Mouse (Mus musculus): ENCODE results near the gene Mpnd. TPM values are rescaled to one million over a fixed set of nuclear protein-coding genes. Genes with fewer than 3 reads are reported as not detected.

Gene Mpnd
- total RNA-seq, 2 experiments from 2014 or later: 111 to 115 TPM

GRCm38 (mm10) chr17:55971453-55971852 is 34.1 kb upstream of the Mpnd start:
- DNase-seq (ENCODE audit: extremely low spot score in 1 of 2, low spot score in 2 of 2): peak in 1 of 2 experiments; percentile 44
- intact Hi-C loops (cut with DNase I): no loop called here

- intact Hi-C loops (cut with DNase I): loop anchor here (5.0 kb wide), 1 partner anchor 36 kb away; no protein-coding TSS in a partner anchor
- DNase-seq (ENCODE audit: extremely low spot score in 1 of 2, low spot score in 2 of 2): peak; percentile 58 to 85
Observed at GRCm38 (mm10) chr17:55976255-55976862, 29.2 kb upstream of the Mpnd start.

DNA sequence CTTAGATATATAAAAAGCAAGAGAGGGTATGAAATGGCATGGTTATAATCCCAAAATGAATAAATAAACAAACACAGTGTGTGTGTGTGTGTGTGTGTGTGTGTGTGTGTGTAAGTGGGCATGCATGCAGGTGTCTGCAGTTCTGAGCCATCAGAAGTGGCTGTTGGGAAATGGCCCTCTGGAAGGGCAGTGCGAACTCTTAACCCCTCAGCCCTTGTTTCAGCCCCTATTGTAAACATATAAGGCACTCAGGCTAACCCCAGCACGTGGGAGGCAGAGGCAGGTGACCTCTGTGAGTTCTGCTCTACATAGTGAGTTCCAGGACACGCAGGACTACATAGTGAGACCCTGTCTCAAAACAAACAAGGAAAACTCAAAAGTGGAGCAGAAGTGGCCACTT is 28.2 kb upstream of the Mpnd start:
- intact Hi-C loops (cut with DNase I): loop anchor here (5.0 kb wide), 1 partner anchor 35 kb away; no protein-coding TSS in a partner anchor

DNA sequence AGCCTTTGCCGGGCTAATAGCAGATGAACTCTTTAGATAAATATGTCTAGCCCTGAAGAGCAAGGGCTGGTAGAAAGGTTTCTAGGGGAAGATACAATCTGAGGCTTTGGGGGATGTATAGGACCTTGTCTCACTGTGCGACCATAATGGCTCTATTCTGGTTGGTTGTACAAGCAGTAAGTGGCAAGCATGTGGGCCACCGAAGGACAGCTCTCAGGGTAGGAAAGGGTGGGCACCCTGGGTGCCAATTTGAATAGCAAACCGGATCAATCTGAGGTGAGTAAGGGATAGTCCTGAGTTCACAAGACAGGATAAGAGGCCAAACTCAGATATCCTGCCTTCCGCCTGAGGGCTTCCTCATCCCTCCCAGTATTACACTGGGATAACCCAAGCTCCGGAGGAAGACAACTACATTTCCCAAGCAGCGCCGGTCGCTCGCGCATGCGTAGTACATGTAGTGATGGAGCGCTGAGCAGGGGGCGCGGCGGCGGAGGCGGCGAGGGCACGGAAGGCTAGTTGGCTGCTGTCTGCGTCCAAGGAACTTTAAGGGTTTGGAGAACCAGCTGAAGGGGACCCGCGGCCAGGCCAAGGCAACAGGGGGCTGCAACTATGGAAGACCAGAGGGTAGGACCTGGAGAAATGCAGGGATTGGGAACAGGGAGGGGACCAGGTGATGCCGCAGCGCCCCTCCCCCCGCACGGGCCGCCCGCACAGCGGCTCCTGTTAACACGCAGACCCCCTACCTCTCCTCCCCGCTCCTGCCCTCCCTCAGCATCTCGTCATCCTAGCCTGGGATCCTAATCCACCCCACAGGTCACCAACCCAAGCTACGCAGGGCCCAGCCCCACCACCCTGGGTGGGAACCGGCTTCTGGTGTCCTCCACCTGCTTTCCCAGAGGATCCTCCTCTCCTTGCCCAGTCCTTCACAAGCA is 19.2 kb upstream of the Mpnd start, which contains the start of gene Fsd1:
TSS of gene Fsd1 (plus strand) at position 480 of the 932 bp plus-strand sequence.
- intact Hi-C loops (cut with DNase I): no loop called here

More for the DNA sequence above, 28.2 kb upstream of the Mpnd start:
- no peak for DNase-seq (ENCODE audit: extremely low spot score in 1 of 2, low spot score in 2 of 2)

DNA sequence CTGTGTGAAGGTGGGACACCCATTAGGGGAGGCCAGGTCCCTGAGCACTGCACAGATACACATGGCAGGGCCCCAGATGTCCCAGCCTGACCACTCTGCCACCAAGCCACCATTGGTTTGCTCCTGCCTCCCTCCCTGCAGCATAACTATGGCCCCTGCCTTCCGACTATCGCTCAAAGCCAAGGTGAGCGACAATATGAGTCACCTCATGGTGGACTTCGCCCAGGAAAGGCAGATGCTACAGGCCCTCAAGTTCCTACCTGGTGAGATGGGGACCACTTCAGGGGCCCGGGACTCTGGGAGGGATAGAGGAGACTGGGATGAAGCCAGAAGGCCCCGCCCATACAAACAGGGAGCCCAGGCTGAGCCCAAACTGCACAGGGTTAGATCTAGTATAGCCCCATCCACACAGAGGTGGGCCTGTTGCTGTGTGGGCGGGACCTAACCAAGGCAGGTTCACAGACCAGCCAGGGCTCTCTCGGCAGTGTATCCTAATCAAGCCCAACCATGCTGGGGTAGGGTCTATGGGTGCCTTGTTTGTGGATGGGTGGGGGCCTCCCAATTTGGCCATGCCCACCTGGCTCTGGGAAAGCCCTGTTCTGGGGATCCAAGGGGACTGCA is 15.1 kb upstream of the Mpnd start:
- DNase-seq (ENCODE audit: extremely low spot score in 1 of 2, low spot score in 2 of 2): no peak
- intact Hi-C loops (cut with DNase I): no loop called here

More for the DNA sequence above, 19.2 kb upstream of the Mpnd start, which contains the start of gene Fsd1:
- peak; percentile 78 to 84 for DNase-seq (ENCODE audit: extremely low spot score in 1 of 2, low spot score in 2 of 2)

- DNase-seq (ENCODE audit: extremely low spot score in 1 of 2, low spot score in 2 of 2): no peak
- intact Hi-C loops (cut with DNase I): no loop called here
Observed at GRCm38 (mm10) chr17:55996007-55996406, 9.5 kb upstream of the Mpnd start.

GRCm38 (mm10) chr17:55999794-56000499 is 5.6 kb upstream of the Mpnd start:
- no peak for DNase-seq (ENCODE audit: extremely low spot score in 1 of 2, low spot score in 2 of 2)
- intact Hi-C loops (cut with DNase I): no loop called here

- DNase-seq (ENCODE audit: extremely low spot score in 1 of 2, low spot score in 2 of 2): no peak
- intact Hi-C loops (cut with DNase I): no loop called here
Observed at GRCm38 (mm10) chr17:56003000-56003399, 2.5 kb upstream of the Mpnd start.

- no peak for DNase-seq (ENCODE audit: extremely low spot score in 1 of 2, low spot score in 2 of 2)
- intact Hi-C loops (cut with DNase I): no loop called here
Observed at GRCm38 (mm10) chr17:56006956-56007355, 1.4 kb downstream of the Mpnd start.

GRCm38 (mm10) chr17:56007444-56008355 is 2.2 kb downstream of the Mpnd start:
- intact Hi-C loops (cut with DNase I): no loop called here

DNA sequence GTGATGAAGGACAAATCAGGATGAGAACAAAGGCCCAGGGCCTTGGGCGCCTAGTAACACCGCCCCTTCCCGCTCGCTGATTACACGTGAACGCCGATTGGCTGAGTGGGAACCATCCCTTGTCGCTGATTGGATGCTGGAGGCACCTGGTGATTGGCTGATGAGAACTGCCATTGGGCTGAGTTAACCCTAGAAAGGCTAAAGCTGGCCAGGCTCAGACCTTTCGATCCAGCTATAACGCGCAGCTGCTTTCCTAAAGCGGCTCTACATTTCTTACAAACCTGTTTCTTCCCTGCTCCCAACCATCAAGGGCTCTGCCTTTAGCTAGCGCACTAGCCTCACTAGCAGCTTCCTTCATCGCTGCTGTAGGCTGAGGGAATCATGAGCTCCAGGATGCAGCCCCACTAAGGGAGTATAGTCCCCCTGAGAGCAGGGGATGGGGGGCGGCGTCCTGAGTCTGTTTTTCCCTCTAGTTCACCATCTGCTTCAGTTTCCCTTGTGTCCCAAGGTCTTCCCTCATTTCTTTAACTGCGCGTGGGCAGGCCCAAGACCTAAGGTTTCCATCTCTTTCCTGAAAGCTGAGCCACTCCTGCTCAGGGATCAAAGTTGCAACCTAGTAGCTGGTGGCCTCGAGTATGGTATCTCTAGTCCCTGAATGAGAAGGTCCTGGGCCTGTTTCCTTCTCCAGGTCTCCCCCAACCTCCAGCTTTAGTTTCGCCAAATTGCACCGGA is 3.0 kb downstream of the Mpnd start:
- intact Hi-C loops (cut with DNase I): no loop called here

More at GRCm38 (mm10) chr17:56007444-56008355, 2.2 kb downstream of the Mpnd start:
- DNase-seq (ENCODE audit: extremely low spot score in 1 of 2, low spot score in 2 of 2): no peak

DNA sequence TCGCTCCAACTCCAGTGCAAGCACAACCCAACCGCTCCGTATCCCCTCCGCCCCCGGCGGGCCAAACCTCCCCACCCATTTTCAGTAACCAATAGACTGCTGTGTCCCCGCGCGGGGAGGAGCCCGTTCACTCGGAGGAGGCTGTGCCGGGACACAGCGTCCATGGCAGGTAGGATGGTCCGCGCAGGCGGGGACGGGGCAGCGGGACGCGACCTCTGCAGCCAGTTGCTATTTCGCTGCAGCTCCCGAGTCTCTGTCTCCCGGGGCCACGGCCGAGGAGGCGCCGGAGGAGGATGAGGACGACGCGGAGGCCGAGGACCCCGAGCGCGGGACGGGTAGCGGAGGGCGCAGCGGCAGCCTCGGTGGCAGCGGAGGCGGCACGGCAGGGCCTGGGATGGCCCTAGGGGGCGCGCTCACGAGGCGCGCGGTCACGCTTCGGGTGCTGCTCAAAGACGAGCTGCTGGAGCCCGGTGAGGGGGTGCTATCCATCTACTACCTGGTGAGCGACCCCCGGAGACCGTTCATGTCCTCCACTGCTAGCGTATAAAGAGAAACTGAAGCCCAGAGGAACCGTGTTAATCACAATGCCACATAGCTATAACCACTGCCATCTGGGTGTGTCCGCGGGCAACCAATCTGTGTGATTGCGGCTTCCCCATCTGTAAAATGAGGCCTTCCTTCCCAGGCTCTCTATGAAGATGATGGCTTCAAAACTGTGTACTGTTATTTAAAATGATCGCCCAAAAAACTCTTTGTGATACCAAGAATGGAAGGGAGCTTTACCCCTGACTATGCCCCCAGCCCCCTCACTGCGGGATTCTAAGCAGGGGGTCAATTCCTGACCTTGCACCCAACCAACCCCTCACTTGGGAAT is 3.8 kb downstream of the Mpnd start:
- peak; percentile 91 to 95 for DNase-seq (ENCODE audit: extremely low spot score in 1 of 2, low spot score in 2 of 2)
- intact Hi-C loops (cut with DNase I): no loop called here

More for the DNA sequence above, 3.0 kb downstream of the Mpnd start:
- DNase-seq (ENCODE audit: extremely low spot score in 1 of 2, low spot score in 2 of 2): peak; percentile 95 to 96

DNA sequence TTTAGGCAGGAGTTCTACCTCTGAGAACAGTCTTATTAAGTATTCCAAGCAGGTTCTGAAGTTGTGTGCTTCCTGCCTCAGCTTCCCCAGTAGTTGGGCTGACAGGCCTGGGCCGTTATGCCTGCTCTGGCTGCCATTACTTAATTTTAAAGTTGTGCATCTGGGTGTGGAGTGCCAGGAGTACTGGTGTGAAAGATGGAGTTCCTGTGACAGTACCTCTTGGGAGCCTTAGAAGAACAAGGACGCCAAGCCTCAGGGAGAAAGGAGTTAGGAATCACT is 4.4 kb downstream of the Mpnd start:
- DNase-seq (ENCODE audit: extremely low spot score in 1 of 2, low spot score in 2 of 2): no peak
- intact Hi-C loops (cut with DNase I): loop anchor here (5.0 kb wide), 1 partner anchor 33 kb away; no protein-coding TSS in a partner anchor

- intact Hi-C loops (cut with DNase I): loop anchor here (5.0 kb wide), 1 partner anchor 33 kb away; no protein-coding TSS in a partner anchor
- no peak for DNase-seq (ENCODE audit: extremely low spot score in 1 of 2, low spot score in 2 of 2)
Observed at GRCm38 (mm10) chr17:56010255-56010654, 4.7 kb downstream of the Mpnd start.

DNA sequence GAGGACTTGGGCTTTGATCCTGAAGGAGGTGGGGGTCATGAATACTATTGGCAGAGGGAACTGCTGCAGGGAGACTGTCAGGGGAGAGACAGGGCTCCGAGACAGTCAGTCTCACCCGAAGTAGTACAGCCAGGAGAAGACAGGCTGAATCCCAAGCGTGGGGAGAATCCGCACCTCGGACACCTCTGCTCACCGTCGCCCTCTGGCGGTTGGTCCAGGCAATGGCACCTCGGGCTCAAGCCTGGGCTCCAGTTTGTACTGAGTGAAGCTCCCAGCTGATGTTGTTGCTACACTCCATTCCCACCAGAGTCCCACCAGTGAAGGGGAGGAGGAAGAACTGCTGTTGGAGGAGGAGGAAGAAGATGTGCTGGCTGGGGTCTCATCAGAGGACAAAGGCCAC is 5.2 kb downstream of the Mpnd start:
- peak; percentile 55 to 79 for DNase-seq (ENCODE audit: extremely low spot score in 1 of 2, low spot score in 2 of 2)
- intact Hi-C loops (cut with DNase I): loop anchor here (5.0 kb wide), 1 partner anchor 33 kb away; no protein-coding TSS in a partner anchor

GRCm38 (mm10) chr17:56011441-56011840 is 5.9 kb downstream of the Mpnd start:
- no peak for DNase-seq (ENCODE audit: extremely low spot score in 1 of 2, low spot score in 2 of 2)
- intact Hi-C loops (cut with DNase I): loop anchor here (5.0 kb wide), 1 partner anchor 34 kb away; no protein-coding TSS in a partner anchor
